Comparison of ENCODE assay signal across 8 mouse cellular contexts in genomic region chr19:18632231-18633185, GRCm38 (mm10). TPM values are rescaled to one million over a fixed set of nuclear protein-coding genes. Genes with fewer than 3 reads are reported as not detected.
DNase-seq lines count a peak whose midpoint lies in the region; ATAC-seq lines count a peak whose summit lies in the region.

No protein-coding gene starts in this region.

- no peak for ATAC-seq in megakaryocyte, adult 5-6 weeks (ENCODE audit: poor library complexity, severe bottlenecking)
- no peak for ATAC-seq in forebrain, embryonic 15.5 days (replicated peaks)
- ATAC-seq in limb, embryonic 13.5 days (ENCODE audit: low FRiP score, low read depth) = no peak
- no peak for ATAC-seq in stomach, embryonic 16.5 days (ENCODE audit: insufficient read depth, low FRiP score)

- intact Hi-C loops in left cerebral cortex, postnatal 4 days (cut with DNase I) = no loop called here

- H3K9ac ChIP-seq in forebrain, embryonic 15.5 days (replicated peaks) = peak overlapping the region; percentile 60; the same call in 1 of the 2 replicates
- H3K9ac ChIP-seq in limb, embryonic 13.5 days = peak overlapping the region; percentile 43; the same call in 1 of the 2 replicates
- H3K9ac ChIP-seq in stomach, embryonic 16.5 days (ENCODE audit: low read length) = peak overlapping the region; percentile 61

- DNase-seq in left cerebral cortex, postnatal 4 days = no peak
- DNase-seq in urinary bladder, adult 2 months (ENCODE audit: low spot score) = no peak
- no peak for DNase-seq in c-Kit-positive CD71-positive TER-119-positive erythroid progenitor cells, embryonic 14.5 days (ENCODE audit: low spot score)

- 66% methylated on average over 13 of the region's 13 CpGs for WGBS in forebrain, embryonic 15.5 days
- 39% methylated on average over 13 of the region's 13 CpGs for WGBS in limb, embryonic 13.5 days
- 57% methylated on average over 13 of the region's 13 CpGs for WGBS in stomach, embryonic 16.5 days

- H3K27ac ChIP-seq in forebrain, embryonic 15.5 days (replicated peaks) = no peak overlapping the region
- peak overlapping the region; percentile 56 for H3K27ac ChIP-seq in limb, embryonic 13.5 days
- H3K27ac ChIP-seq in stomach, embryonic 16.5 days (ENCODE audit: low read length) = no peak overlapping the region

- H3K36me3 ChIP-seq in megakaryocyte, embryonic 14.5 days (replicated peaks; ENCODE audit: low read length) = peaks cover 8% of the 10 kb centered on the region
- H3K36me3 ChIP-seq in forebrain, embryonic 15.5 days = no peaks in the 10 kb centered on the region
- H3K36me3 ChIP-seq in limb, embryonic 13.5 days = no peaks in the 10 kb centered on the region
- no peaks in the 10 kb centered on the region for H3K36me3 ChIP-seq in stomach, embryonic 16.5 days (ENCODE audit: control insufficient read depth, insufficient read depth, low read length)

- H3K27me3 ChIP-seq in megakaryocyte, embryonic 14.5 days (replicated peaks) = no peaks in the 10 kb centered on the region
- H3K27me3 ChIP-seq in forebrain, embryonic 15.5 days = no peaks in the 10 kb centered on the region
- no peaks in the 10 kb centered on the region for H3K27me3 ChIP-seq in limb, embryonic 13.5 days
- H3K27me3 ChIP-seq in stomach, embryonic 16.5 days (ENCODE audit: control insufficient read depth, insufficient read depth, low read length) = no peaks in the 10 kb centered on the region

- H3K4me1 ChIP-seq in megakaryocyte, embryonic 14.5 days = peaks cover 36% of the 10 kb centered on the region
- H3K4me1 ChIP-seq in forebrain, embryonic 15.5 days = 0 out of 2 replicates have a peak, but pooled peaks cover 2% of the 10 kb centered on the region
- H3K4me1 ChIP-seq in limb, embryonic 13.5 days = peaks cover 25% of the 10 kb centered on the region
- peaks cover 16% of the 10 kb centered on the region; the same call in 1 of the 2 replicates for H3K4me1 ChIP-seq in stomach, embryonic 16.5 days (ENCODE audit: control insufficient read depth, insufficient read depth, low read length)

- H3K4me3 ChIP-seq in megakaryocyte, embryonic 14.5 days (replicated peaks) = peak overlapping the region; percentile 99
- peak overlapping the region; percentile 89 for H3K4me3 ChIP-seq in forebrain, embryonic 15.5 days
- peak overlapping the region; percentile 83 for H3K4me3 ChIP-seq in limb, embryonic 13.5 days
- H3K4me3 ChIP-seq in stomach, embryonic 16.5 days (replicated peaks; ENCODE audit: low read length) = peak overlapping the region; percentile 91

- peak overlapping the region; percentile 99 for H3K4me2 ChIP-seq in forebrain, embryonic 15.5 days (replicated peaks)
- H3K4me2 ChIP-seq in limb, embryonic 13.5 days (replicated peaks) = peak overlapping the region; percentile 80
- H3K4me2 ChIP-seq in stomach, embryonic 16.5 days (ENCODE audit: low read depth, low read length) = peak overlapping the region; percentile 53

- H3K9me3 ChIP-seq in megakaryocyte, embryonic 14.5 days = peaks cover 4% of the 10 kb centered on the region; the same call in 1 of the 2 replicates
- no peaks in the 10 kb centered on the region for H3K9me3 ChIP-seq in forebrain, embryonic 15.5 days
- no peaks in the 10 kb centered on the region for H3K9me3 ChIP-seq in limb, embryonic 13.5 days
- no peaks in the 10 kb centered on the region for H3K9me3 ChIP-seq in stomach, embryonic 16.5 days (replicated peaks; ENCODE audit: control insufficient read depth, low read length)

RNA-seq across cellular contexts. Expression of gene Nmrk1, which starts 0.8 kb away (rescaled TPM):
- polyA plus RNA-seq in megakaryocyte, embryonic 14.5 days (2012; ENCODE audit: insufficient read depth, low replicate concordance) = 0.96 and 1.5 TPM in 2 replicates
- 6.1 and 13.0 TPM in 2 replicates for total RNA-seq in megakaryocyte, adult 5-6 weeks (2015)
- 3.7 and 4.6 TPM in 2 replicates for total RNA-seq in megakaryocyte, adult 5-6 weeks (2017)
- 5.3 and 6.0 TPM in 2 replicates for polyA plus RNA-seq in forebrain, embryonic 15.5 days (2015; fragmentation: Nextera tagmentation; extraction: Ambion mirVana)
- polyA plus RNA-seq in limb, embryonic 13.5 days (2015; fragmentation: Nextera tagmentation; extraction: Ambion mirVana) = 17.7 and 24.6 TPM in 2 replicates
- polyA plus RNA-seq in stomach, embryonic 16.5 days (2015; fragmentation: Nextera tagmentation; extraction: Ambion mirVana) = 12.1 and 14.9 TPM in 2 replicates
- 1 to 10 TPM; 3.2 to 5.1 TPM for total RNA-seq in left cerebral cortex, postnatal 4 days (2021)
- 12.6 and 14.7 TPM in 2 replicates for polyA plus RNA-seq in urinary bladder, adult 2 months (2012; rRNA removed)

RNA-seq across cellular contexts. Expression of gene Ostf1, which starts 0.9 kb away (rescaled TPM):
- 422 and 727 TPM in 2 replicates for polyA plus RNA-seq in megakaryocyte, embryonic 14.5 days (2012; ENCODE audit: insufficient read depth, low replicate concordance)
- total RNA-seq in megakaryocyte, adult 5-6 weeks (2015) = 384 and 411 TPM in 2 replicates
- 378 and 396 TPM in 2 replicates for total RNA-seq in megakaryocyte, adult 5-6 weeks (2017)
- polyA plus RNA-seq in forebrain, embryonic 15.5 days (2015; fragmentation: Nextera tagmentation; extraction: Ambion mirVana) = 28.5 and 28.8 TPM in 2 replicates
- polyA plus RNA-seq in limb, embryonic 13.5 days (2015; fragmentation: Nextera tagmentation; extraction: Ambion mirVana) = 60.8 and 65.3 TPM in 2 replicates
- 115 and 119 TPM in 2 replicates for polyA plus RNA-seq in stomach, embryonic 16.5 days (2015; fragmentation: Nextera tagmentation; extraction: Ambion mirVana)
- total RNA-seq in left cerebral cortex, postnatal 4 days (2021) = 10 to 100 TPM; 19.3 to 21.1 TPM
- 85.0 and 103 TPM in 2 replicates for polyA plus RNA-seq in urinary bladder, adult 2 months (2012; rRNA removed)

RNA-seq across cellular contexts. Expression of gene Carnmt1, which starts 38.1 kb away (rescaled TPM):
- 8.3 and 8.8 TPM in 2 replicates for polyA plus RNA-seq in megakaryocyte, embryonic 14.5 days (2012; ENCODE audit: insufficient read depth, low replicate concordance)
- 16.3 and 18.3 TPM in 2 replicates for total RNA-seq in megakaryocyte, adult 5-6 weeks (2015)
- total RNA-seq in megakaryocyte, adult 5-6 weeks (2017) = 11.4 and 11.6 TPM in 2 replicates
- 14.1 and 16.2 TPM in 2 replicates for polyA plus RNA-seq in forebrain, embryonic 15.5 days (2015; fragmentation: Nextera tagmentation; extraction: Ambion mirVana)
- 28.5 and 30.0 TPM in 2 replicates for polyA plus RNA-seq in limb, embryonic 13.5 days (2015; fragmentation: Nextera tagmentation; extraction: Ambion mirVana)
- 15.4 and 16.6 TPM in 2 replicates for polyA plus RNA-seq in stomach, embryonic 16.5 days (2015; fragmentation: Nextera tagmentation; extraction: Ambion mirVana)
- total RNA-seq in left cerebral cortex, postnatal 4 days (2021) = 10 to 100 TPM; 10.4 to 13.0 TPM
- 9.8 and 10.1 TPM in 2 replicates for polyA plus RNA-seq in urinary bladder, adult 2 months (2012; rRNA removed)
